Mouse (Mus musculus) limb, embryonic 12.5 days (tissue): ENCODE measurements around the gene Ccl6. TPM values are rescaled to one million over a fixed set of nuclear protein-coding genes. Genes with fewer than 3 reads are reported as not detected.
"Not testable (repeated sequence)": the region's sequence is repeated elsewhere in the genome, so short reads cannot be mapped to it uniquely, and the experiment has no call there.

ENCODE experiments used
- ATAC-seq: fragments of 200-750 bp; cut with Nextera tagmentation; 2 replicates; pipeline ENCODE4 v1.8.0; 2017; ENCODE audit warnings: low read depth, moderate TSS enrichment; ENCODE audit not compliant: insufficient number of reproducible peaks, insufficient read depth, low FRiP score, low TSS enrichment
- H3K27ac ChIP-seq: fragments of 300-500 bp; sonication (generic); 2 replicates; pipeline ENCODE4 v1.5.1; 2016; ENCODE audit warnings: mild to moderate bottlenecking, moderate library complexity
- H3K27me3 ChIP-seq: fragments of 300-500 bp; sonication (generic); 2 replicates; pipeline ENCODE4 v1.6.1; 2016; ENCODE audit warnings: mild to moderate bottlenecking, moderate library complexity
- H3K36me3 ChIP-seq: fragments of 300-500 bp; sonication (generic); 2 replicates; pipeline ENCODE4 v1.6.1; 2016; ENCODE audit warnings: mild to moderate bottlenecking, moderate library complexity
- H3K4me1 ChIP-seq: fragments of 300-500 bp; sonication (generic); replicated peaks from 2 replicates; pipeline ENCODE4 v1.6.1; 2016
- H3K4me2 ChIP-seq: fragments of 300-500 bp; sonication (generic); 2 replicates; pipeline ENCODE4 v1.6.1; 2016; ENCODE audit warnings: mild to moderate bottlenecking, moderate library complexity
- H3K4me3 ChIP-seq: fragments of 300-500 bp; sonication (generic); replicated peaks from 2 replicates; pipeline ENCODE4 v1.5.1; 2016; ENCODE audit warnings: mild to moderate bottlenecking
- H3K9ac ChIP-seq: fragments of 300-500 bp; sonication (generic); replicated peaks from 2 replicates; pipeline ENCODE4 v1.6.1; 2016; ENCODE audit warnings: mild to moderate bottlenecking, moderate library complexity
- H3K9me3 ChIP-seq: fragments of 300-500 bp; sonication (generic); 2 replicates; pipeline ENCODE4 v1.6.1; 2016; ENCODE audit warnings: mild to moderate bottlenecking, moderate library complexity
- WGBS: fragments of 180-500 bp; shearing (Covaris S2); methylation state at CpG from one replicate; pipeline ENCODE4 v1.1.7; 2016; 5-methylcytosine and 5-hydroxymethylcytosine counted together
- polyA plus RNA-seq: library from polyadenylated mRNA; unstranded; fragments of >200 nt; fragmentation: Nextera tagmentation; extraction: Ambion mirVana; gene quantifications from 2 replicates; pipeline ENCODE4 v1.2.1, GENCODE M21; 2016

The Ccl6 gene
- polyA plus RNA-seq, 1 experiment from 2014 or later = 0.46 TPM

- Histone ChIP-seq H3K36me3 (no peaks in the 10 kb centered on the region), H3K9ac (no peak overlapping the region), H3K4me1 (no peaks in the 10 kb centered on the region), H3K9me3 (no peaks in the 10 kb centered on the region), H3K4me2 (no peak overlapping the region), H3K27me3 (no peaks in the 10 kb centered on the region), H3K27ac (no peak overlapping the region), H3K4me3 (no peak overlapping the region)
- 70% methylated on average over 10 of the region's 10 CpGs for WGBS
- no peak for ATAC-seq
Measured at GRCm38 (mm10) chr11:83557074-83557473, 35.8 kb downstream of the Ccl6 start.

GRCm38 (mm10) chr11:83556085-83556781, 36.7 kb downstream of the Ccl6 start:
- no peak for ATAC-seq
- H3K9me3 ChIP-seq = no peaks in the 10 kb centered on the region
- H3K4me1 ChIP-seq = no peaks in the 10 kb centered on the region
- no peak overlapping the region for H3K4me3 ChIP-seq
- 31% methylated on average over 8 of the region's 8 CpGs for WGBS
- no peaks in the 10 kb centered on the region for H3K27me3 ChIP-seq
- H3K4me2 ChIP-seq = no peak overlapping the region
- H3K36me3 ChIP-seq = no peaks in the 10 kb centered on the region
- no peak overlapping the region for H3K9ac ChIP-seq
- no peak overlapping the region for H3K27ac ChIP-seq

DNA sequence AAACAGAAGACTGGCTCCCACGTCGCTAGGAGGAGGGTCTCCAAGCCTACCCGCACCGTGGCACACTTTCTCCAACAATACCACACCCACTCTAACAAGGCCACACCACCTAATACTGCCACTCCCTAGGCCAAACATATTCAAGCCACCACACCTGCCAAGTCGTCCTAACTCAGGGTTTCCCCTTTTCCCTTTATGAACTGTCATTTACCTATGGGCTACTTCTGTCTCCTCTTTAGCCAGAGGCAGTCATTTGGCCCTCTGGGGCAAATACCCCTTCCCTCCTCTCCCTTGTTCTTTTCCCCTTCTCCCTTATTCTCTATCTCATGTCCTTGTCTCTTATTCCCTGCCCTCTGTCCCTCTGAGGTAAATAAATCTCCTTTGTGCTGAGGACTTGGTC, 41.2 kb downstream of the Ccl6 start:
- H3K27me3 ChIP-seq = no peaks in the 10 kb centered on the region
- H3K4me1 ChIP-seq = no peaks in the 10 kb centered on the region
- no peaks in the 10 kb centered on the region for H3K36me3 ChIP-seq
- no peak overlapping the region for H3K9ac ChIP-seq
- H3K4me3 ChIP-seq = no peak overlapping the region
- H3K27ac ChIP-seq = no peak overlapping the region
- H3K4me2 ChIP-seq = no peak overlapping the region
- ATAC-seq = no peak
- H3K9me3 ChIP-seq = no peaks in the 10 kb centered on the region
- 85% methylated on average over 5 of the region's 5 CpGs for WGBS

DNA sequence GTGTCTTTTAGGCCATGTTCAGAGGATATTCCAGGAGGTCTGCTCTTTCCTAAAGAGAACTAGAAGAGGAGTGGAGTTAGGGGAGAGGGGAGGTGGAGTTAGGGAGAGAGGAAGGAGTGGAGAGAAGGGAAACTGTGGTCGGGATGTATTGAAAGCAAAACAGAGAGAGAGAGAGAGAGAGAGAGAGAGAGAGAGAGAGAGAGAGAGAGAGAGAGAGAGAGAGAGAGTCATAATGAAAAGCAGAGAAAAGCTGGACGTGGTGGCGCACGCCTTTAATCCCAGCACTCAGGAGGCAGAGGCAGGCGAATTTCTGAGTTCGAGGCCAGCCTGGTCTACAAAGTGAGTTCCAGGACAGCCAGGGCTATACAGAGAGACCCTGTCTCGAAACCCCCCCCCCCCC, 41.9 kb downstream of the Ccl6 start:
- not testable (repeated sequence) for H3K9ac ChIP-seq, H3K36me3 ChIP-seq, H3K27ac ChIP-seq, H3K27me3 ChIP-seq, H3K4me3 ChIP-seq, H3K9me3 ChIP-seq, H3K4me1 ChIP-seq, H3K4me2 ChIP-seq, ATAC-seq
- WGBS = 78% methylated on average over 7 of the region's 7 CpGs

GRCm38 (mm10) chr11:83550186-83550632, 42.7 kb downstream of the Ccl6 start:
- Histone ChIP-seq H3K4me2 (no peak overlapping the region), H3K9ac (no peak overlapping the region), H3K27ac (no peak overlapping the region), H3K36me3 (no peaks in the 10 kb centered on the region), H3K4me1 (no peaks in the 10 kb centered on the region), H3K9me3 (no peaks in the 10 kb centered on the region), H3K27me3 (no peaks in the 10 kb centered on the region), H3K4me3 (no peak overlapping the region)
- WGBS = 92% methylated on average over 5 of the region's 5 CpGs
- no peak for ATAC-seq

GRCm38 (mm10) chr11:83544214-83544613, 48.7 kb downstream of the Ccl6 start:
- 67% methylated on average over 3 of the region's 3 CpGs for WGBS

DNA sequence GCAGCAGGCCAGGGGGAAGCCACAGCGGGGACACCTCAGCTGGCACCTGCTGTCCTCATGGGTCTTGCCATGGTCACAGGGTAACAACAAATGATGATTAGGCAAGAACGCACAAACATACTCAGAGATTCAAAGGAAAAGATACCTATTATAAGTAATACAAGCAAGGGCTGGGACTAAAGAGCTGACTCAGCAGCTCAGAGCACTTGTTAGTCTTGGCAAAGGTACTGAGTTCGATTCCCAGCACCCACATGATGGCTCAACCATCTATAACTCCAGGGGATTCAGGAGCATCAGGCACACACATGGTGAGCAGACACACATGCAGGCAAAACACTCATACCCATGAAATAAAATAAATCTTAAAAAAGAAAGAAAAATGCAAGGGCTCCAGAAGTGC, 51.5 kb downstream of the Ccl6 start:
- no peak for ATAC-seq
- Histone ChIP-seq H3K4me3 (no peak overlapping the region), H3K27me3 (no peaks in the 10 kb centered on the region), H3K27ac (no peak overlapping the region), H3K4me1 (no peaks in the 10 kb centered on the region), H3K9me3 (no peaks in the 10 kb centered on the region), H3K36me3 (no peaks in the 10 kb centered on the region), H3K4me2 (no peak overlapping the region), H3K9ac (no peak overlapping the region)
- 87% methylated on average over 3 of the region's 3 CpGs for WGBS

More at GRCm38 (mm10) chr11:83544214-83544613, 48.7 kb downstream of the Ccl6 start:
- Histone ChIP-seq H3K9ac (no peak overlapping the region), H3K4me1 (no peaks in the 10 kb centered on the region), H3K27me3 (no peaks in the 10 kb centered on the region), H3K4me3 (no peak overlapping the region), H3K9me3 (no peaks in the 10 kb centered on the region), H3K27ac (no peak overlapping the region), H3K36me3 (no peaks in the 10 kb centered on the region), H3K4me2 (no peak overlapping the region)
- ATAC-seq = no peak

GRCm38 (mm10) chr11:83540931-83541330, 52.0 kb downstream of the Ccl6 start:
- H3K36me3 ChIP-seq = no peaks in the 10 kb centered on the region
- no peaks in the 10 kb centered on the region for H3K9me3 ChIP-seq
- H3K27me3 ChIP-seq = no peaks in the 10 kb centered on the region
- no peak overlapping the region for H3K4me3 ChIP-seq
- H3K9ac ChIP-seq = no peak overlapping the region
- H3K4me2 ChIP-seq = no peak overlapping the region
- no peaks in the 10 kb centered on the region for H3K4me1 ChIP-seq
- no peak for ATAC-seq
- H3K27ac ChIP-seq = no peak overlapping the region
- WGBS = 79% methylated on average over 2 of the region's 2 CpGs

- H3K4me1 ChIP-seq = peaks cover 12% of the 10 kb centered on the region
- ATAC-seq = no peak
- no peak overlapping the region for H3K27ac ChIP-seq
- H3K27me3 ChIP-seq = no peaks in the 10 kb centered on the region
- 80% methylated on average over 3 of the region's 3 CpGs for WGBS
- no peak overlapping the region for H3K4me2 ChIP-seq
- H3K4me3 ChIP-seq = no peak overlapping the region
- H3K9ac ChIP-seq = no peak overlapping the region
- no peaks in the 10 kb centered on the region for H3K9me3 ChIP-seq
- H3K36me3 ChIP-seq = no peaks in the 10 kb centered on the region
Measured at GRCm38 (mm10) chr11:83538705-83539314, 54.1 kb downstream of the Ccl6 start.

Other genes starting within 250 kb of the Ccl6 start
- gene Rasl10b, start 183.9 kb downstream of the Ccl6 start, polyA plus RNA-seq = 3.4 and 3.6 TPM in 2 replicates
- gene Gas2l2, start 163.6 kb downstream of the Ccl6 start, polyA plus RNA-seq = not detected in 2 replicates
- gene 1700020L24Rik, start 155.4 kb downstream of the Ccl6 start, polyA plus RNA-seq = 0.44 TPM in 1 of 2 replicates, not detected in the other
- gene Mmp28, start 130.0 kb downstream of the Ccl6 start, polyA plus RNA-seq = 4.2 and 4.5 TPM in 2 replicates
- 12.0 and 18.6 TPM in 2 replicates for gene Taf15, start 120.0 kb downstream of the Ccl6 start, polyA plus RNA-seq
- not detected in 2 replicates for gene Heatr9, start 70.9 kb downstream of the Ccl6 start, polyA plus RNA-seq
- gene Ccl5, start 62.6 kb downstream of the Ccl6 start, polyA plus RNA-seq = not detected in 2 replicates
- 0.56 and 0.81 TPM in 2 replicates for gene Ccl9, start 14.5 kb downstream of the Ccl6 start, polyA plus RNA-seq
- gene Rpl9-ps1, start 52.5 kb upstream of the Ccl6 start, polyA plus RNA-seq = not detected in 2 replicates
- 0.29 TPM in 1 of 2 replicates, not detected in the other for gene Ccl3, start 56.3 kb upstream of the Ccl6 start, polyA plus RNA-seq
- gene Ccl4, start 69.5 kb upstream of the Ccl6 start, polyA plus RNA-seq = 0.46 and 1.0 TPM in 2 replicates
- gene Wfdc17, start 110.9 kb upstream of the Ccl6 start, polyA plus RNA-seq = 0.87 and 0.90 TPM in 2 replicates
- not detected in 2 replicates for gene Wfdc18, start 115.9 kb upstream of the Ccl6 start, polyA plus RNA-seq
- gene Wfdc21, start 153.9 kb upstream of the Ccl6 start, polyA plus RNA-seq = not detected in 2 replicates
- 30.4 and 30.8 TPM in 2 replicates for gene Heatr6, start 160.6 kb upstream of the Ccl6 start, polyA plus RNA-seq